Mouse (Mus musculus): ENCODE measurements around the gene Ski. TPM values are rescaled to one million over a fixed set of nuclear protein-coding genes. Genes with fewer than 3 reads are reported as not detected.

The Ski gene
- polyA plus RNA-seq, 1 experiment from 2014 or later: 34.9 TPM

- 76% methylated on average over 3 of the region's 3 CpGs for WGBS
- Histone ChIP-seq H3K4me2 (ENCODE audit: low read depth, low read length) (no peak overlapping the region), H3K27ac (replicated peaks; ENCODE audit: low read depth, low read length) (0 out of 2 replicates have a peak overlapping the region, but pooled peaks have one; percentile 35), H3K9me3 (ENCODE audit: control insufficient read depth, low read length) (no peaks in the 10 kb centered on the region), H3K36me3 (ENCODE audit: control insufficient read depth, insufficient read depth, low read length) (no peaks in the 10 kb centered on the region), H3K9ac (ENCODE audit: low read depth, low read length) (no peak overlapping the region), H3K27me3 (replicated peaks; ENCODE audit: control insufficient read depth, insufficient read depth, low read length) (no peaks in the 10 kb centered on the region), H3K4me3 (ENCODE audit: low read depth, low read length) (no peak overlapping the region), H3K4me1 (ENCODE audit: control insufficient read depth, insufficient read depth, low read length) (peaks cover 52% of the 10 kb centered on the region)
- ATAC-seq (ENCODE audit: low read depth) (no peak), DNase-seq (ENCODE audit: low spot score) (no peak)
Measured at GRCm38 (mm10) chr4:155200861-155201390, 21.5 kb downstream of the Ski start.

- Histone ChIP-seq H3K27me3 (replicated peaks; ENCODE audit: control insufficient read depth, insufficient read depth, low read length) (no peaks in the 10 kb centered on the region), H3K36me3 (ENCODE audit: control insufficient read depth, insufficient read depth, low read length) (peaks cover 7% of the 10 kb centered on the region; the same call in 1 of the 2 replicates), H3K4me2 (ENCODE audit: low read depth, low read length) (no peak overlapping the region), H3K9ac (ENCODE audit: low read depth, low read length) (peak overlapping the region; percentile 30; the same call in 1 of the 2 replicates), H3K9me3 (ENCODE audit: control insufficient read depth, low read length) (no peaks in the 10 kb centered on the region), H3K4me1 (ENCODE audit: control insufficient read depth, insufficient read depth, low read length) (peaks cover 40% of the 10 kb centered on the region), H3K27ac (replicated peaks; ENCODE audit: low read depth, low read length) (no peak overlapping the region; the same call in 1 of the 2 replicates), H3K4me3 (ENCODE audit: low read depth, low read length) (no peak overlapping the region)
- DNase-seq (ENCODE audit: low spot score) (peak; percentile 48), ATAC-seq (ENCODE audit: low read depth) (0 out of 2 replicates have a peak, but pooled peaks have one; percentile 37)
- 29% methylated on average over 6 of the region's 6 CpGs for WGBS
Measured at GRCm38 (mm10) chr4:155197726-155198125, 24.7 kb downstream of the Ski start.

- Histone ChIP-seq H3K4me2 (ENCODE audit: low read depth, low read length) (no peak overlapping the region), H3K36me3 (ENCODE audit: control insufficient read depth, insufficient read depth, low read length) (peaks cover 7% of the 10 kb centered on the region; the same call in 1 of the 2 replicates), H3K9ac (ENCODE audit: low read depth, low read length) (no peak overlapping the region), H3K27ac (replicated peaks; ENCODE audit: low read depth, low read length) (no peak overlapping the region), H3K27me3 (replicated peaks; ENCODE audit: control insufficient read depth, insufficient read depth, low read length) (no peaks in the 10 kb centered on the region), H3K4me3 (ENCODE audit: low read depth, low read length) (no peak overlapping the region), H3K9me3 (ENCODE audit: control insufficient read depth, low read length) (no peaks in the 10 kb centered on the region), H3K4me1 (ENCODE audit: control insufficient read depth, insufficient read depth, low read length) (peaks cover 39% of the 10 kb centered on the region)
- no peak for DNase-seq (ENCODE audit: low spot score)
- no peak for ATAC-seq (ENCODE audit: low read depth)
- WGBS: 82% methylated on average over 9 of the region's 9 CpGs
Measured at GRCm38 (mm10) chr4:155195204-155195603, 27.2 kb downstream of the Ski start.

GRCm38 (mm10) chr4:155190275-155190674 lies 32.1 kb downstream of the Ski start:
- ATAC-seq (ENCODE audit: low read depth): no peak
- no peak for DNase-seq (ENCODE audit: low spot score)
- 34% methylated on average over 7 of the region's 7 CpGs for WGBS
- Histone ChIP-seq H3K27me3 (replicated peaks; ENCODE audit: control insufficient read depth, insufficient read depth, low read length) (no peaks in the 10 kb centered on the region), H3K4me1 (ENCODE audit: control insufficient read depth, insufficient read depth, low read length) (peaks cover 43% of the 10 kb centered on the region), H3K4me3 (ENCODE audit: low read depth, low read length) (no peak overlapping the region), H3K9ac (ENCODE audit: low read depth, low read length) (no peak overlapping the region), H3K27ac (replicated peaks; ENCODE audit: low read depth, low read length) (no peak overlapping the region), H3K36me3 (ENCODE audit: control insufficient read depth, insufficient read depth, low read length) (peaks cover 7% of the 10 kb centered on the region; the same call in 1 of the 2 replicates), H3K4me2 (ENCODE audit: low read depth, low read length) (no peak overlapping the region), H3K9me3 (ENCODE audit: control insufficient read depth, low read length) (no peaks in the 10 kb centered on the region)

GRCm38 (mm10) chr4:155189711-155190139 lies 32.7 kb downstream of the Ski start:
- H3K9me3 ChIP-seq (ENCODE audit: control insufficient read depth, low read length): no peaks in the 10 kb centered on the region
- 10% methylated on average over 4 of the region's 4 CpGs for WGBS
- no peak overlapping the region for H3K9ac ChIP-seq (ENCODE audit: low read depth, low read length)
- peak; percentile 69 for DNase-seq (ENCODE audit: low spot score)
- no peak overlapping the region for H3K27ac ChIP-seq (replicated peaks; ENCODE audit: low read depth, low read length)
- H3K4me2 ChIP-seq (ENCODE audit: low read depth, low read length): no peak overlapping the region
- peak; percentile 68 for ATAC-seq (ENCODE audit: low read depth)
- H3K4me1 ChIP-seq (ENCODE audit: control insufficient read depth, insufficient read depth, low read length): peaks cover 46% of the 10 kb centered on the region
- peaks cover 7% of the 10 kb centered on the region; the same call in 1 of the 2 replicates for H3K36me3 ChIP-seq (ENCODE audit: control insufficient read depth, insufficient read depth, low read length)
- H3K27me3 ChIP-seq (replicated peaks; ENCODE audit: control insufficient read depth, insufficient read depth, low read length): no peaks in the 10 kb centered on the region
- H3K4me3 ChIP-seq (ENCODE audit: low read depth, low read length): no peak overlapping the region

GRCm38 (mm10) chr4:155188803-155189202 lies 33.6 kb downstream of the Ski start:
- H3K9me3 ChIP-seq (ENCODE audit: control insufficient read depth, low read length): no peaks in the 10 kb centered on the region
- H3K27ac ChIP-seq (replicated peaks; ENCODE audit: low read depth, low read length): no peak overlapping the region
- ATAC-seq (ENCODE audit: low read depth): no peak
- no peaks in the 10 kb centered on the region for H3K27me3 ChIP-seq (replicated peaks; ENCODE audit: control insufficient read depth, insufficient read depth, low read length)
- no peak overlapping the region for H3K4me3 ChIP-seq (ENCODE audit: low read depth, low read length)
- H3K36me3 ChIP-seq (ENCODE audit: control insufficient read depth, insufficient read depth, low read length): peaks cover 7% of the 10 kb centered on the region; the same call in 1 of the 2 replicates
- H3K9ac ChIP-seq (ENCODE audit: low read depth, low read length): no peak overlapping the region
- H3K4me2 ChIP-seq (ENCODE audit: low read depth, low read length): no peak overlapping the region
- peaks cover 54% of the 10 kb centered on the region for H3K4me1 ChIP-seq (ENCODE audit: control insufficient read depth, insufficient read depth, low read length)
- DNase-seq (ENCODE audit: low spot score): no peak

- Histone ChIP-seq H3K27me3 (replicated peaks; ENCODE audit: control insufficient read depth, insufficient read depth, low read length) (no peaks in the 10 kb centered on the region), H3K27ac (replicated peaks; ENCODE audit: low read depth, low read length) (no peak overlapping the region), H3K4me3 (ENCODE audit: low read depth, low read length) (no peak overlapping the region), H3K4me1 (ENCODE audit: control insufficient read depth, insufficient read depth, low read length) (peaks cover 57% of the 10 kb centered on the region), H3K9me3 (ENCODE audit: control insufficient read depth, low read length) (no peaks in the 10 kb centered on the region), H3K9ac (ENCODE audit: low read depth, low read length) (no peak overlapping the region), H3K36me3 (ENCODE audit: control insufficient read depth, insufficient read depth, low read length) (peaks cover 3% of the 10 kb centered on the region; the same call in 1 of the 2 replicates), H3K4me2 (ENCODE audit: low read depth, low read length) (no peak overlapping the region)
- DNase-seq (ENCODE audit: low spot score) (no peak), ATAC-seq (ENCODE audit: low read depth) (no peak)
- WGBS: 16% methylated on average over 8 of the region's 8 CpGs
Measured at GRCm38 (mm10) chr4:155188341-155188740, 34.1 kb downstream of the Ski start.

- Histone ChIP-seq H3K27me3 (replicated peaks; ENCODE audit: control insufficient read depth, insufficient read depth, low read length) (no peaks in the 10 kb centered on the region), H3K4me2 (ENCODE audit: low read depth, low read length) (no peak overlapping the region), H3K4me1 (ENCODE audit: control insufficient read depth, insufficient read depth, low read length) (peaks cover 57% of the 10 kb centered on the region), H3K27ac (replicated peaks; ENCODE audit: low read depth, low read length) (no peak overlapping the region; the same call in 1 of the 2 replicates), H3K36me3 (ENCODE audit: control insufficient read depth, insufficient read depth, low read length) (no peaks in the 10 kb centered on the region), H3K4me3 (ENCODE audit: low read depth, low read length) (no peak overlapping the region), H3K9me3 (ENCODE audit: control insufficient read depth, low read length) (no peaks in the 10 kb centered on the region), H3K9ac (ENCODE audit: low read depth, low read length) (no peak overlapping the region)
- WGBS: 40% methylated on average over 3 of the region's 3 CpGs
- ATAC-seq (ENCODE audit: low read depth) (no peak), DNase-seq (ENCODE audit: low spot score) (no peak)
Measured at GRCm38 (mm10) chr4:155187192-155187674, 35.2 kb downstream of the Ski start.

- H3K27me3 ChIP-seq (replicated peaks; ENCODE audit: control insufficient read depth, insufficient read depth, low read length): no peaks in the 10 kb centered on the region
- no peak overlapping the region for H3K27ac ChIP-seq (replicated peaks; ENCODE audit: low read depth, low read length)
- H3K9ac ChIP-seq (ENCODE audit: low read depth, low read length): no peak overlapping the region
- ATAC-seq (ENCODE audit: low read depth) (no peak), DNase-seq (ENCODE audit: low spot score) (no peak)
- H3K9me3 ChIP-seq (ENCODE audit: control insufficient read depth, low read length): no peaks in the 10 kb centered on the region
- H3K4me1 ChIP-seq (ENCODE audit: control insufficient read depth, insufficient read depth, low read length): peaks cover 45% of the 10 kb centered on the region
- no peaks in the 10 kb centered on the region for H3K36me3 ChIP-seq (ENCODE audit: control insufficient read depth, insufficient read depth, low read length)
- no peak overlapping the region for H3K4me2 ChIP-seq (ENCODE audit: low read depth, low read length)
- WGBS: 88% methylated on average over 9 of the region's 9 CpGs
- no peak overlapping the region for H3K4me3 ChIP-seq (ENCODE audit: low read depth, low read length)
Measured at GRCm38 (mm10) chr4:155185845-155186244, 36.5 kb downstream of the Ski start.
